Mouse (Mus musculus): ENCODE measurements around the gene Abhd11.
"Not testable (repeated sequence)": the region's sequence is repeated elsewhere in the genome, so short reads cannot be mapped to it uniquely, and the experiment has no call there.

Abhd11 gene

DNA sequence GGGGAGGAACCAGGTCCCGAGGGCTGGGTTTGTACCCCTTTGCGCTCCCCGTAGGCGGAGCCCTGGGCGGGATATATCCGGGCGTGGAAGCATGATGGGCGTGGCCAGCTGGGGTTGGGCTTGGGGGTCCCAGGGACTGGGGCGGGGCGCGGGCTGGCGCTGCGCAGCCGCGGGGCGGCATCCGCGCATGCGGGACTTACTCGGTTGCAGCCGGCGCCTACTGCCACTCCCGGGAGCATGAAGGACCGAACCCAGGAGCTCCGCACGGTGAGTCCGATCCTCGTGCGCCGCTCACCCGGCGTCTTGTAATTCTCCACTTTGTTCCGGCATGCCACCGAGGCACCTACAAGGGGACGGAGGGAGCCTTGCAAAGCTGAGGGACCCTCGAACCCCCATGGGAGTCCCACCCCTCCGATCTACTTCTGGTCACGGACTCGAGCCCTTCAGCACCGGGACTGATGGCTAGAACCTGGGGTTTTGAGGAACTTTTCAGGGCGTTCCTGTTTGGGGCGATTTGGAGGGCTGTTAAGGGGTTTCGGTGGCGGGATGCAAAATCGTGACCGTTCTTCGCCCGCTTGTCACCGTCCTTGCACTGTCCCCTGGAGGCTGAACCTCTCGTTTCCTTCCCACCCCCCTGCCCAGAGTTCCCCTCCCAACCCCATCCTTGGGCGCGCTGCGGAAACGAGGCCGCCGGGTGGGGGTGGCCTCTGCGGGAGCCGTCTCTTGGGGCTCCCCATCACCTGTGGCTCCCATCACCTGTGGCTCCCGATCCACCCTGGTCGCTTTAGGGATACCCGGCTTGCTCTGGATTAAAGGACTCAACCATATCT, 14.6 kb downstream of the Abhd11 start, which contains the start of gene Stx1a:
Gene Stx1a, plus strand, starts transcription at position 139 of the 830 bp plus-strand sequence.
- peak; percentile 89 for DNase-seq (ENCODE audit: low read depth, low spot score)

DNA sequence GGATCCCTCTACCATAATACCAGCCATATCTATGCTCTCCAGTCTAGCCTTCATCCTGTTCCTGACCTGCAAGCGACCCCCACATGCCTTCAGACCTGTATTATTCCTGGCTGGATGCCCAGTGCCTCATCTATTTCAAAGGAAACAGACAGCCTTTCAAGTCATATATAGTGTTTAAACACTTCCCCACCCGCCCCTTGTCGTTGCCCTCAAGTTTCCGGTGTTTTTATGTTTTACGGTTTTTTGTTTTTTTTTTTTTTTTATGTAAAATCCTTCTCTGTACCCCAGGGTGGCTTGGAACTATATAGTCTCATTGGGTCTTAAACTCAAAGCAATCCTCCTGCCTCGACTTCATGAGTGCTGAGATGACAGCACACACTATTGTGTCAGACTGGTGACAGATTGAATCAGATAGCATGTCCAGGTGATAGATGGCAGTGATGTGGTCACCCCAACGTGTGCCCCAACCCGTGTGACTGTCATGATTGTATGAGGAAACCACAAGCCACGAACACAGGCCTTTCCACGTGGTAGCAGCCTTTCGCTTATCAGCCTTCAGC, 15.8 kb downstream of the Abhd11 start:
- no peak for DNase-seq (ENCODE audit: low read depth, low spot score)

DNA sequence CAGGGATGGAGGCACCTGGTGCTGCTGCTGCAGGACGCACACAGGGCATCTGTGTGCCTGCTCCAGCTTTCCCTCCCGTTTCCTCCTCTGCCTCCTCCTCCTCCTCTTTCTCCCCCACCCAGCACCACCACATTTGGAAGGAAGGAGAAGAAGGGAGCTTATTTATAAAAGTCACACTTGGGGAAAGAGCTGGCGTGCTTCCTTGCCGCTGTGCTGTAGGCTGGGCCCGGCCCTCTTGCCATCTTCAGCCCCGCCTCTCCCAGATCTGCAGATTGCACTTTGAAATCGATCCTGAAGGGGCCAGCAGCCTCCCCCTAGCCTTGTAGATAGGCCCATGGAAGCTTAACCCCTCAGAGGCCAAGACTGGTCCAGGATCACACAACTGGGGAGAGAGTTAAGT, 16.9 kb downstream of the Abhd11 start:
- no peak for DNase-seq (ENCODE audit: low read depth, low spot score)

DNA sequence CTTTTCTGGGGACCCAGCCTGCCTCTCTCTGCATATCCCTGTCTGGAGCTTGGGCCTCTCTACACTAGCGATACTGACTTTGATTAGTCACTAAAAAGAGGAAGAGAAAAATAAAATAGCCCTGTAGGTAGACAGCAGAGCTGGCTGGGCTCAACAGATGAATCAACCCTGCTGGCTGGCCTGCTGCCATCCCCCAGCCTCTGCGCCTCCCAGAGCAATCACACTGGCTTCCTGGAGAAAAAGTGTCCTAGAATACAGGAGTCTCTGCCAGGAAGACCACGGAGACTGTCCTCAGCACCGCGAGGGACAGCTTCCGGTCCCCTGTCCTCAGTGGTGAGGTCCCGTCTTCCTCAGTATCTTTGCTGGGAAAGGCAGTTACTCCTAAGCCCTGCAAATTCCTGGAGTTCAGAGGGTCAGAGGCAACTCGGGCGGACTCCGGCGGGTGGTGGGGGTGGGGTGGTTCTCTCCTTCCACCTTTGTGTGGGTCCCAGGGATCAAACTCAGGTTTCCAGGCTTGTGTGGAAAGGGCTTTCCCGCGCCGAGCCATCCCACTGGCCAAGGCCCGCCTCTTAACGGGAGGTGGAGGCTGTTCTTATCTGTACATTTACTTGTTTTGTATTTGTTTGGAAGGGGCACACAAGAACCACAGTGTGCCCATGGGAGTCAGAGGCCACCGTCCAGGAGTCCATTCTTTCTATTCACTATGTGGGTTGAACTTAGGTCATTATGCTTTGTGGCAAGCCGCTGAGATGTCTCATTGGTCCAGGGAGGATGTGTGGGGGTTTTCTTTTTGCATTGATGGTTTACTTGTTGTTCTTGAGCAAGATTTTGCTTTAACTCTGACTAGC, 20.3 kb downstream of the Abhd11 start:
- DNase-seq (ENCODE audit: low read depth, low spot score): no peak

DNA sequence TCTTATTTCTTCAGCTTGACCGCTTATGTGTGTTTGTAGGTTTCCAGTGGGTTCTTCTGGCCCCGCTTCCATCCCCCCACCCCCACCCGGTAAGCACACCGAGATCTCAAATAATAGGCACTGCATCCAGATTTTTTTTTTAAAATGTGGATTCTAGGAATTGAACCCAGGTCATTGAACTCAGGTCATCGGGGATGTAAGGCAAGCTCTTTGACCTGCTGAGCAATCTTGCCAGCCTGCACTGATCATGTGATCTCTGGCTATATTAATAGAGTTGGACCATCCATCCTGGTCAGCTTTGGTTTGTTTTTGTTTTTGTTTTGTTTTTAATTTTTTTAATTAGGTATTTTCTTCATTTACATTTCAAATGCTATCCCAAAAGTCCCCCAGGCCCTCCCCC, 23.6 kb downstream of the Abhd11 start:
- DNase-seq (ENCODE audit: low read depth, low spot score): no peak

DNA sequence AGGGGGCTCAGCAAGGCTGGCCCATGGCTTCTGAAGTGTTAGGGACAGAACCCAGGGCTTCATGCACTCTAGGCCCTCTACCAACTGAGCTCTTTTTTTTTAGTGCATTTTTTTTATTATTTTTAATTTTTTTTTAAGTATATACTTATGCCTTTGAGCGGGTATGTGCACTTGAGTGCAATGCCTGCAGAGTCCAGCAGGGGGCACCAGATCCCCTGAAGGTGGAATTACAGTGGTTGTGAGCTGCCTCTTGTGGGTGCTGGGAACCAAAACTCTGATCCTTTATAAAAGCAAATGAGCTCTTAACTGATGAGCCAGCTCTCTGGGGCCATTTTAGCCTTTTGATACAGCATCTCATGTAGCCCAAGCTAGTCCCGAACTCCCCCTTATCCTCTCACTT, 25.6 kb downstream of the Abhd11 start:
- DNase-seq (ENCODE audit: low read depth, low spot score): no peak

DNA sequence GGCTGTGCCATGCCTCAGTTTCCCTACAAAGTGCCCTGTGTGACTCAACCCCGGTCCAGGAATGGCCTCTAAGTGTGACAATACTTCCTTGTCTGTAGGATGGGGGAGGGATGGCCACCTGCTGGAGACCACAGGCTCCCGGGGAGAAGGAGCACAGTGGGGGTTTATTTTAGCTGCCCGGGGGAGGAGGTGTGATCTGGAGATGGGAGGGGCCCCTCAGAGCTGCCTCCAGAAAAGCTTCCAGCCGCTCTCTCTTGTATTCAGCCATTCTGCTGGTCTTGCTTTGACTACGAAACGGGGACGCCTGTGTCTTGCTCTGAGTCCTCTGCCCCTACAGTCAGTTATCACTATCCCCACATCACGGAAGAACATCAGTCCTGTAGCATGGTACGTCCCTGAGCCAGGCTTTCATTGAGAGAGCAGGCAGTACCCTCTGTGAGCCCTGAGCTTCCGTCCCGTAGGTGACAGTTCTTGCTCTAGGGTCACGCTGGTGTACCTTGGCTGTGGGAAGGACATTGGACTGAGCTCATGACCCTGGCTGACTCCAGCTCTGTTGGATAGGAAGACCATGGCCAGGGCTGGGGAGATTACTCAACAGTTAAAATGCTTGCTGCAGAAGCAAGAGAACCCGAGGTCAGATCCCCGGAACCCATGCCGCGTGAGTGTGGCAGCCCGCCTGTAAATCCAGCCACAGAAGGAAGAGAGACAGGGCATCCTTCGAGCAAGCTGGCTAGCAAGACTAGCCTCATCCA, 26.8 kb downstream of the Abhd11 start:
- no peak for DNase-seq (ENCODE audit: low read depth, low spot score)

DNA sequence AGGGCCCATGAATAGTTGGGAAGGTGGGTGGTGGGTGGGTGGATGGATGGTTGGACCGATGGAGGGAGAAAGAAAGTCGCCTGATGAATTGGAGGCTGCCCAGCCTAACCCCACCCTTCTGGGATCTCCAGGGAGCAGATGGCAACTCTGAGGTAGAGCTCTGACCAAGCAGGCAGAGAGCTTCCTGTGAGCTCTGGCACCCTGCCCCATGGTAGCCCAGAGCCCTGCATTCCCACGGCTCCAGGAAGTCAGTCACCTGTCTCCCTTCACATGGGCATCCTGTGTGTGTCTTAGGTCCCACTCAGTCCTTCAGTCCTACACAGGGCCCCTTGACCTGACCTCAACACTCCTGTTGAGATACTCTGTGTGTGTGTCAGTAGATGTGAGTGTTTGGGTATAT, 29.0 kb downstream of the Abhd11 start:
- DNase-seq (ENCODE audit: low read depth, low spot score): no peak

DNA sequence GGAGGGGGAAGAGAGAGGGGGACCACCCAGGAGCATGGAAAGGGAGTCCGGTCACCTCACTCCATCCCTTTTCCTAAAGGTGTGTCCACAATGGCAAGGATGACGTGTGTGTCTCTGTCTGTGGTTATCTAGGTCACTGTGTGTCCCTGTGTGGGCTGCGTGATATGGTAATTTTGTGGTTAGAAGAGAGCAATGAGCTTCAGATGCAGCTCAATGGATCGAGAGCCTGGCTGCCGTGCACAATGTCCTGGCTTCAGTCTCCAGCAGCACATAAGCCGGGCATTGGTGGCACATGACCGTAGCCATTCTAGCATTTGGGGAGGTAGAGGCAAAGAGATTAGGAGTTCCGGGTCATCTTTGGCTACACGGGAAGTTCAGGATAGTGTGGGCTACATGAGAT, 30.6 kb downstream of the Abhd11 start:
- no peak for DNase-seq (ENCODE audit: low read depth, low spot score)

DNA sequence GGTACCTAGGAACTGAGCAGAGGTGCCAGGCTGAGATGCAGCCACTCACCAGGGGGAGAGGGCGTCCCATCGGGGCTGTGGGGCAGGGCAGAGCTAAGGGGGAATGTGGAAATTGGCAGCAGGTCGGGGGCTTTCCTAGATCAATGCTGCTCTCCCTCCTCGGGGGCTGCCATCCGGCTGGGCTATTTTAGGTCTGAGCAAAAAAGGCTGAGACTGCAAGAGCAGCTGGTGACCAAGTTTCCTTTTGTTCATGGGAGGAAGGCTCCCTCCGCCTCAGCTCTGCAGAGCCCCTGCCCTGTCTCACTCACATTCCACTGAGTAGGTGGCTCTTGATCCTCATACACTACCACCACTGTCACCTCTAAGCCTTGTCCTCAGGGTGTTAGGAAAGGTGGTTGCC, 31.1 kb downstream of the Abhd11 start:
- DNase-seq (ENCODE audit: low read depth, low spot score): no peak

DNA sequence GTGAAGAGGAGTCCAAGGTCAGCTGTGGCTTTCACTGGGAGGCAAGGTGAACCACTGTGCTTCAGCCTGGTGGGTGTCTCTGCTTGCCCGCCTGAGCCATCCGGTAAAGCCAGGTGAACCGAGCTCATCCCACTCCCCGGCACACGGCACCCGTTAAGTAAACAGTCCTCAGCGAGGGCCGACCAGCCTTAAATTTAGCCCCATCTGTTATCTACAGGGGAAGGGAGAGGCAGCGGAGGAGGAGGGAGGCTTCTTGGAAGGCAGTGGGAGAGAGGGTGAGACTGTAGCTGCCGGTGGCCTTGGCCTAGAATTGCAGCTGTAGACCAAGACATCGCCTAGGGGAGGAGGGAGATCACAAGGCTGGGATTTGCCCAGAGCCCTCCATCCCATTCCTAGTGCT, 31.8 kb downstream of the Abhd11 start:
- DNase-seq (ENCODE audit: low read depth, low spot score): no peak

DNA sequence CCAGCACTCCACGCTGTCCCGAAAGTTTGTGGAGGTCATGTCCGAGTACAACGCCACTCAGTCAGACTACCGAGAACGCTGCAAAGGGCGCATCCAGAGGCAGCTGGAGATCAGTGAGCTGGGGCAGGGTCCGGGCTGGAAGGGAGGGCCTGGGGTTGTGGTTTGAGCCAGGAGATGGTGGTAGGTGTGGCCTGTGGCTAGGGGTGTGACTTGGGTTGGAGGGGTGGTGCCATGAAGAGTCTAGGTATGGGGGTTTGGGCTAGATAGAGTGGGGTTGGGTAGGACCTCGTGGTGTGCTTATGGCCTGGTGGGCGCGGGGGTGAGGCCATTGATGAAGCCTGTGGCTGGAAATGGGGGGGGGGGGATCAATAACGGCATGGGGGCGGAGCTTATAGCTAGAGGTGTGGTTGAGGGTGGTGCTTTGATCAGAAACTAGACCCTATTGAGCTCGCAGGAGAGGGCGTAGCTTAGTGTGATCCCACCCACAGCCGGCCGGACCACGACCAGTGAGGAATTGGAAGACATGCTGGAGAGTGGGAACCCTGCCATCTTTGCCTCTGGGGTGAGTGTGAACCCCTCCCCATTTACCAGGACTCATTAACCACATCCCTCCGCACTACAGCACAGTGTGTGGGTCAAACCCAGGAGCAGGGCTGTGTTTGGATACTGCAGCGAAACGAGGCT, 33.3 kb downstream of the Abhd11 start:
- no peak for DNase-seq (ENCODE audit: low read depth, low spot score)

DNA sequence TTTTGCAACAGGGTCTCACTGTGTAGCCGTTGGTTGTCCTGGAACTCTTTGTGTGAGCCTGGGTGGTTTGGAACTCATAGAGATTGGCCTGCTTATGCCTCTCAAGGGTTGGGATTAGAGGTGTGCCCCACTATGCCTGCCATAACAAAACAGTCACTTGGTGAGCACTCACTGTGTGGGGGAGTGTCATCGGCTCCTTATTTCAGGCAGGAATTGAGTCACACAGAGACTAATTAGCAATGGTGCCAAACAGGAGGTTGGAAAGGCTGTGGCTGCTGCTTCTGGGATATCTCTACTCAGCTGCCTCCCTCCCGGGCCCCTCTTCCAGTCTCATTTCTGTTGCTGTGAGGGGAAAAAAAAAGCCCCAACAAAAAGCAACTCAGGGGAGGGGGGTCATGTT, 35.6 kb downstream of the Abhd11 start:
- no peak for DNase-seq (ENCODE audit: low read depth, low spot score)

DNA sequence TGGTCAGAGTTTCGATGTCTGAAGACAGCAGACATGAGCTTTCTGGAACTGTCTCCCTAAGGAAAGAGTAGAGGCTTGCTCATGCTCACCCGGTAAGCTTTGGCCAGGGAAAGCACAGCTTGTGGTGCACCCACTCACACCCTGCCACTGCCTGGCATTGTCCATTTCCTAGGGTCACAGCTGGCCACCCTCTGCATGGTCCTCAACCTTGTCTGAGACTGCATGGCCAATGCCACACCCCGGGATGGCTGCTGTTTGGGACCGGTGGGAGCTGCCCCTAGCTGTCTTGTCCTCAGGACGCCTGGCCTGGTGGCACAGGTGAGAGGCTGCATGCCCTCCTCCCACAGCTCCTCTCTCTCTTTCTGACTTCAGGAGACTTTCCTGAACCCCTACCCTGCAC, 39.6 kb downstream of the Abhd11 start:
- no peak for DNase-seq (ENCODE audit: low read depth, low spot score)

DNA sequence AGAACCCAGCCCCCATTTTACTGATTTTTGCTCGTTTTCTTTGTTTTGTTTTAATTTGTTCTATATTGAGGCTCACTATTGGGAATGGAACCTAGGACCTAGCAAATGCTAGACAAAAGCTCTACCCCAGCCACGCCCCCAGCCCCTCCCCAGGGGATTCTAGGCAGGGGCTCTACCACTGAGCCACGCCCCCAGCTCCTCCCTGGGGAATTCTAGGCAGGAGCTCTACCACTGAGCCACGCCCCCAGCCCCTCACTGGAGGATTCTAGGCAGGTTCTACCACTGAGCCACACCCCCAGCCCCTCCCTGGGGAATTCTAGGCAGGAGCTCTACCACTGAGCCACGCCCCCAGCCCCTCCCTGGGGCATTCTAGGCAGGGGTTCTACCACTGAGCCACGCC, 40.3 kb downstream of the Abhd11 start:
- not testable (repeated sequence) for DNase-seq (ENCODE audit: low read depth, low spot score)

DNA sequence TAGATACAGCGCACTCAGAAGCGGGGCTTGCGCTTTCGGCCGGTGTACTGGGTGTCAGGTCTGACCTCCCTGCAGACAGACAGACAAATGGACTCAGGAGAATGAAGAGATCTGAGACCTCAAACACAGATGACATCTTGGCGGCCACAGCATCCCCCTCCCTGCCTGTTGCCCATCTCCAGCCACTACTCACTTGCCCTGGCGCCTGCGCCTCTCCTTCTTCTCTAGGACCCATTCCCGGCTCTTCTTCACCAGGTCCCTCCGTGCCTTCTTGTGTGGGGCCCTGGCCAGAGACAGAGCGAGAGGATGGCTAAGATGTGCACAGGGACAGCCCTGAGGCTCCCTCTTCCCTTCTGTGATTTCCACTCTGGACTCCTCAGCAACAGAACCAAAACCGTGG, 44.4 kb downstream of the Abhd11 start:
- no peak for DNase-seq (ENCODE audit: low read depth, low spot score)
